Mouse (Mus musculus) limb, embryonic 12.5 days (tissue): ENCODE data around the gene Sergef. TPM values are rescaled to one million over a fixed set of nuclear protein-coding genes. Genes with fewer than 3 reads are reported as not detected.
"Not testable (repeated sequence)": the region's sequence is repeated elsewhere in the genome, so short reads cannot be mapped to it uniquely, and the experiment has no call there.

Experiments used
- ATAC-seq: fragments of 200-750 bp; cut with Nextera tagmentation; 2 replicates; pipeline ENCODE4 v1.8.0; 2017; ENCODE audit warnings: low read depth, moderate TSS enrichment; ENCODE audit not compliant: insufficient number of reproducible peaks, insufficient read depth, low FRiP score, low TSS enrichment
- H3K27ac ChIP-seq: fragments of 300-500 bp; sonication (generic); 2 replicates; pipeline ENCODE4 v1.5.1; 2016; ENCODE audit warnings: mild to moderate bottlenecking, moderate library complexity
- H3K27me3 ChIP-seq: fragments of 300-500 bp; sonication (generic); 2 replicates; pipeline ENCODE4 v1.6.1; 2016; ENCODE audit warnings: mild to moderate bottlenecking, moderate library complexity
- H3K36me3 ChIP-seq: fragments of 300-500 bp; sonication (generic); 2 replicates; pipeline ENCODE4 v1.6.1; 2016; ENCODE audit warnings: mild to moderate bottlenecking, moderate library complexity
- H3K4me1 ChIP-seq: fragments of 300-500 bp; sonication (generic); replicated peaks from 2 replicates; pipeline ENCODE4 v1.6.1; 2016
- H3K4me2 ChIP-seq: fragments of 300-500 bp; sonication (generic); 2 replicates; pipeline ENCODE4 v1.6.1; 2016; ENCODE audit warnings: mild to moderate bottlenecking, moderate library complexity
- H3K4me3 ChIP-seq: fragments of 300-500 bp; sonication (generic); replicated peaks from 2 replicates; pipeline ENCODE4 v1.5.1; 2016; ENCODE audit warnings: mild to moderate bottlenecking
- H3K9ac ChIP-seq: fragments of 300-500 bp; sonication (generic); replicated peaks from 2 replicates; pipeline ENCODE4 v1.6.1; 2016; ENCODE audit warnings: mild to moderate bottlenecking, moderate library complexity
- H3K9me3 ChIP-seq: fragments of 300-500 bp; sonication (generic); 2 replicates; pipeline ENCODE4 v1.6.1; 2016; ENCODE audit warnings: mild to moderate bottlenecking, moderate library complexity
- WGBS: fragments of 180-500 bp; shearing (Covaris S2); methylation state at CpG from one replicate; pipeline ENCODE4 v1.1.7; 2016; 5-methylcytosine and 5-hydroxymethylcytosine counted together
- polyA plus RNA-seq: library from polyadenylated mRNA; unstranded; fragments of >200 nt; fragmentation: Nextera tagmentation; extraction: Ambion mirVana; gene quantifications from 2 replicates; pipeline ENCODE4 v1.2.1, GENCODE M21; 2016

Gene Sergef
- polyA plus RNA-seq, 1 experiment from 2014 or later: 12.1 TPM

- Histone ChIP-seq H3K27me3 (no peaks in the 10 kb centered on the region; the same call in 1 of the 2 replicates), H3K4me2 (no peak overlapping the region), H3K27ac (no peak overlapping the region), H3K4me1 (no peaks in the 10 kb centered on the region), H3K9ac (no peak overlapping the region), H3K4me3 (no peak overlapping the region), H3K36me3 (no peaks in the 10 kb centered on the region), H3K9me3 (no peaks in the 10 kb centered on the region)
- no peak for ATAC-seq
- 65% methylated on average over 2 of the region's 2 CpGs for WGBS
Measured at GRCm38 (mm10) chr7:46652279-46652678, 12.7 kb upstream of the Sergef start.

GRCm38 (mm10) chr7:46650231-46650630 lies 10.6 kb upstream of the Sergef start:
- 51% methylated on average over 5 of the region's 5 CpGs for WGBS
- H3K27me3 ChIP-seq, H3K9me3 ChIP-seq, H3K4me2 ChIP-seq, H3K36me3 ChIP-seq, H3K9ac ChIP-seq, ATAC-seq, H3K27ac ChIP-seq, H3K4me1 ChIP-seq, H3K4me3 ChIP-seq: not testable (repeated sequence)

DNA sequence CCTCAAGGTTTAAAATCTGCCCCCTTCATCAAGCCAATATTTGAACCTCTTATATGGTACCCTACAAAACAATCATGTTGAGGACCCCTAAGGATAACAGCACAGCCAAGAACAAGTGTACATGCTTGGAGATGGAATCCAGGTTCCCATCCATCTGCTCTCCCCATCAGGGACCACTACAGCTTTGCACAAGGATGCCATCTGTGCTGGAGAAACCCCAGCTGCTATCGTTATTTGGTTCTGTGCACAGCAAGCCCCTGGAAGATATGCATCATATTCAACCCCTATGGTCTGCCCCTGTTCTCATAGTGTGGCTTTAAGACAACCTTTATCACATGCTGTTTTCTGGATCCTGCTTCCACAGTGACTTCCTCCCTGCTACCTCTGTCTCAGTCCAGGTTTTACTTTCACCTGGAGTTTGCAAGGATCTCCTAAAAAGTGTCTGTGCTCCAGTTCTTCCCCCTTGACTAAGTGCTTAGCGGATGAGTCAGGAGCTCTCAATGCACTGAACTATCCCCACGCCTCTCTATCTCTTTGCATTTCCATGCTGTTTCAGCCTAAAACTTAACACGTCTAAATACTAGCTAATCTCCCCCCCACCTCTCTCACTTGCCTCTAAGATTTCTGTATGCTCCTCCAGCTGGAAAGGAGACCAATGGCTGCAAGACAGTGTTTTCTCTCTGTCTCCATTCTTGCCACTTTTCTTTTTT lies 9.0 kb upstream of the Sergef start:
- Histone ChIP-seq H3K27me3 (peaks cover under 1% of the 10 kb centered on the region), H3K9me3 (no peaks in the 10 kb centered on the region), H3K27ac (no peak overlapping the region), H3K9ac (no peak overlapping the region), H3K4me1 (no peaks in the 10 kb centered on the region), H3K4me2 (no peak overlapping the region), H3K36me3 (no peaks in the 10 kb centered on the region), H3K4me3 (no peak overlapping the region)
- WGBS: 70% methylated on average over 4 of the region's 4 CpGs
- ATAC-seq: no peak

GRCm38 (mm10) chr7:46643172-46643571 lies 3.6 kb upstream of the Sergef start:
- no peak overlapping the region for H3K4me3 ChIP-seq
- ATAC-seq: no peak
- H3K4me2 ChIP-seq: no peak overlapping the region
- H3K27me3 ChIP-seq: peaks cover 13% of the 10 kb centered on the region
- no peak overlapping the region for H3K9ac ChIP-seq
- peaks cover 8% of the 10 kb centered on the region; the same call in 1 of the 2 replicates for H3K4me1 ChIP-seq
- WGBS: 76% methylated on average over 1 of the region's 1 CpGs
- no peaks in the 10 kb centered on the region for H3K36me3 ChIP-seq
- H3K27ac ChIP-seq: no peak overlapping the region
- H3K9me3 ChIP-seq: no peaks in the 10 kb centered on the region

GRCm38 (mm10) chr7:46640062-46640461 lies 455 bp upstream of the Sergef start:
- peak overlapping the region; percentile 84 for H3K4me2 ChIP-seq
- H3K9ac ChIP-seq: no peak overlapping the region; the same call in 1 of the 2 replicates
- no peak overlapping the region for H3K27ac ChIP-seq
- peaks cover 9% of the 10 kb centered on the region; the same call in 1 of the 2 replicates for H3K4me1 ChIP-seq
- H3K36me3 ChIP-seq: no peaks in the 10 kb centered on the region
- peaks cover 13% of the 10 kb centered on the region; the same call in 1 of the 2 replicates for H3K27me3 ChIP-seq
- H3K9me3 ChIP-seq: no peaks in the 10 kb centered on the region
- 24% methylated on average over 17 of the region's 17 CpGs for WGBS
- ATAC-seq: no peak
- H3K4me3 ChIP-seq: peak overlapping the region; percentile 66

GRCm38 (mm10) chr7:46638889-46639691 lies 517 bp downstream of the Sergef start:
- ATAC-seq: no peak

DNA sequence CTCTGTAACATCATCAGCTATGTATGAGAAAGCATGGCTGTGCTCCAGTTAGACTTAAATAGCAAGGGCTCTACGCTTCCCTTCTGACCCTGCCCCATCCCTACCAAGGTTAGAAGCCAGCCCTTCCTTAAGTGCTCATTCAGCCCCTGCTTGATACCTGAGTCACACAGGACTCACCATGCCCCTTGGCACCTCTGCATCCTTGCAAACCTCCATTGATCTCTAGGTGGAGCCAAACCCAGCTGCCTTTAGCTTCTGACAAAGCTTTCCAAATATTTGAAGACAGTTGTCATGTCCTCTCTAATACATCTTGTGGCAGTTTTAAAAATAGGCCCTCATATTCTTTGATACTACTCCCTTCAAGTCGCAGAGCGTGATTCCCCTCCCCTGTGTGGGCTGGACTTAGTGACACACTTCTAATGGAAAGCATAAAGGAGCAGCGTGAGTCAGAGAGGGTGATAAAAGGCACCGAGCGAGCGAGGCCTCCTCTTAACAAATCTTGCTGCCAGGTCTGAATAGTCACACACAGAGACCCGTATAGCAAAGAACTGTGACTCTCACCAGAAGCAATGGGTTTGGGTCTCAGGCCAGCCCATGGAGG lies 11.1 kb downstream of the Sergef start:
- no peak overlapping the region for H3K27ac ChIP-seq
- H3K9me3 ChIP-seq: no peaks in the 10 kb centered on the region
- no peak overlapping the region for H3K9ac ChIP-seq
- H3K4me2 ChIP-seq: no peak overlapping the region
- H3K36me3 ChIP-seq: peaks cover 14% of the 10 kb centered on the region
- WGBS: 75% methylated on average over 8 of the region's 8 CpGs
- no peaks in the 10 kb centered on the region for H3K4me1 ChIP-seq
- no peak overlapping the region for H3K4me3 ChIP-seq
- no peak for ATAC-seq
- no peaks in the 10 kb centered on the region for H3K27me3 ChIP-seq

More at GRCm38 (mm10) chr7:46638889-46639691, 517 bp downstream of the Sergef start:
- no peaks in the 10 kb centered on the region for H3K36me3 ChIP-seq
- peaks cover 9% of the 10 kb centered on the region; the same call in 1 of the 2 replicates for H3K4me1 ChIP-seq
- peak overlapping the region; percentile 67 for H3K9ac ChIP-seq
- WGBS: 13% methylated on average over 32 of the region's 32 CpGs
- peak overlapping the region; percentile 84 for H3K4me2 ChIP-seq
- peaks cover 13% of the 10 kb centered on the region; the same call in 1 of the 2 replicates for H3K27me3 ChIP-seq
- H3K4me3 ChIP-seq: peak overlapping the region; percentile 66
- H3K27ac ChIP-seq: no peak overlapping the region
- no peaks in the 10 kb centered on the region for H3K9me3 ChIP-seq

GRCm38 (mm10) chr7:46623979-46624378 lies 15.6 kb downstream of the Sergef start:
- Histone ChIP-seq H3K9ac (no peak overlapping the region), H3K27me3 (no peaks in the 10 kb centered on the region), H3K4me3 (no peak overlapping the region), H3K27ac (no peak overlapping the region), H3K4me1 (no peaks in the 10 kb centered on the region), H3K36me3 (peaks cover 15% of the 10 kb centered on the region; the same call in 1 of the 2 replicates), H3K9me3 (no peaks in the 10 kb centered on the region), H3K4me2 (no peak overlapping the region)
- ATAC-seq: no peak
- 53% methylated on average over 2 of the region's 3 CpGs for WGBS

DNA sequence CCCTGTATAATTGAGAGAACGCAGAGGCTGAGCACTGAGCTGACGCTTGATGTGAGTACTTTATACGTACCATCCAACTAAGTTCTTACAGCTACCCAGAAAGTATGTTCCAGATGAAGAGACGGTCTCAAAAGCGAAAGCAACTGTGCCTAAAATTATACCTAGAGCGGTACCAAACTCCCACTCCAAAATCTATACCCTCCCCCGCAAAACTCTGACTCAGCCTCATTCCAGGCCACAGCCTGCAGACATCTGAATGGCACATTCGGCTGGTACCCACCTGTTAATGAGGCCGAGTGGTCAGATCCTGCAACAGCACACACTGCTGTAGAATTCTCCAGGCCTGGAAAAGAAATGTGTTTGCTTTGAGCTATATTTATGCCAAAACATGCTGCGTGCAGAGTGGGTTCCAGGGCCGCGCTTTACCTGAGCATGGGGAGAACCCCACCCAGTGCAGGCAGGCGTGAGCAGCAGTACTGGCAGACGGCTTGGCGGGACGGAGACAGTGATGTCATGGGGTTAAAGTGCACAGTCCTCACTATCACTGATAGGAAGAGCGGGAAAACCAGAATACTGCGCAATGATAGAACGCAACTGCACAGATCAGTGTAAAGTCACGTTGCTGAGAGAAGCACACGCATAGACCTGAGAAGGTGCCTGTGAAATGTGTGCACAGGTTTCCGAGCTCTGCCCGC lies 21.0 kb downstream of the Sergef start:
- H3K9me3 ChIP-seq: no peaks in the 10 kb centered on the region
- H3K4me1 ChIP-seq: no peaks in the 10 kb centered on the region
- 88% methylated on average over 23 of the region's 23 CpGs for WGBS
- no peak for ATAC-seq
- peaks cover 22% of the 10 kb centered on the region; the same call in 1 of the 2 replicates for H3K36me3 ChIP-seq
- no peak overlapping the region for H3K9ac ChIP-seq
- no peak overlapping the region for H3K4me2 ChIP-seq
- no peak overlapping the region for H3K27ac ChIP-seq
- no peak overlapping the region for H3K4me3 ChIP-seq
- H3K27me3 ChIP-seq: no peaks in the 10 kb centered on the region

DNA sequence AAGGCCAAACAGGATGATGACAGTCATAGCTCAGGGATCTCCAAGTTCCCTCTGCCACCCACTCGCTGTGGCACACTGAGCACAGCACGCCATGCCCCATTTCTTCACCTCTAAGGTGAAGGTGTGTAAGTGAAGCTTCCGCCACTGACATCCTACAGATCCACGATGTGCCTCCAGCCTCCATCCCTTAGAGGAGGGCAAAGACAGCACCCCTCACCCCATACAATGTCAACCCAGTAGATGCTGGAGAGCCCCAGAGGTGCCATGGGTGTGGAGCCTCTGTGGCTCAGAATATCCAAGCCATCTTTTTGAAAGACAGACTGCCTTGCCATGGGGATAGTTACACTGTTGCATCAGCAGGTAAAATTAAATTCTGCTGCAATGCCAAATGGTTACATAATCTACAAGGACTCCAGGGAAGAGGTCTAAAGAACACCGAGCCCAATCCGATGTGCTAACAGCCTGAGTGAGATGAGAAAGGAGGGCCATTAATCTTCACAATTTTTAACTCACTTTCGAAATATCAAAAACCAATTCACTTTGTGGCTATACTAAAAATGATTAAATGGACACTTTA lies 23.1 kb downstream of the Sergef start:
- H3K4me2 ChIP-seq: no peak overlapping the region
- H3K36me3 ChIP-seq: peaks cover 25% of the 10 kb centered on the region; the same call in 1 of the 2 replicates
- WGBS: 89% methylated on average over 7 of the region's 7 CpGs
- H3K27ac ChIP-seq: no peak overlapping the region
- H3K4me1 ChIP-seq: no peaks in the 10 kb centered on the region
- H3K4me3 ChIP-seq: no peak overlapping the region
- no peaks in the 10 kb centered on the region for H3K9me3 ChIP-seq
- H3K9ac ChIP-seq: no peak overlapping the region
- ATAC-seq: no peak
- no peaks in the 10 kb centered on the region for H3K27me3 ChIP-seq
